Mouse (Mus musculus) stomach, embryonic 14.5 days (tissue): Measurements from ENCODE around the gene Banf2. TPM values are rescaled to one million over a fixed set of nuclear protein-coding genes. Genes with fewer than 3 reads are reported as not detected.

Experiments used
- ATAC-seq: fragments of 200-750 bp; cut with Nextera tagmentation; 2 replicates; pipeline ENCODE4 v1.8.0; 2017; ENCODE audit warnings: low read depth, moderate TSS enrichment; ENCODE audit not compliant: insufficient number of reproducible peaks, insufficient read depth, low FRiP score
- H3K27ac ChIP-seq: fragments of 300-500 bp; sonication (generic); 2 replicates; pipeline ENCODE4 v1.5.1; 2014; ENCODE audit warnings: mild to moderate bottlenecking, low read length, moderate library complexity, mixed read lengths
- H3K27me3 ChIP-seq: fragments of 300-500 bp; sonication (generic); 2 replicates; pipeline ENCODE4 v1.6.1; 2014; ENCODE audit warnings: low read length, control low read depth, mixed read lengths; ENCODE audit not compliant: control insufficient read depth, insufficient read depth
- H3K36me3 ChIP-seq: fragments of 300-500 bp; sonication (generic); 2 replicates; pipeline ENCODE4 v1.6.1; 2014; ENCODE audit warnings: mild to moderate bottlenecking, control low read depth, low read length, moderate library complexity, mixed read lengths; ENCODE audit not compliant: control insufficient read depth, insufficient read depth
- H3K4me1 ChIP-seq: fragments of 300-500 bp; sonication (generic); 2 replicates; pipeline ENCODE4 v1.6.1; 2014; ENCODE audit warnings: low read length, control low read depth, mixed read lengths; ENCODE audit not compliant: control insufficient read depth, insufficient read depth
- H3K4me2 ChIP-seq: fragments of 300-500 bp; sonication (generic); replicated peaks from 2 replicates; pipeline ENCODE4 v1.6.1; 2014; ENCODE audit warnings: low read depth, low read length, control low read depth
- H3K4me3 ChIP-seq: fragments of 300-500 bp; sonication (generic); 2 replicates; pipeline ENCODE4 v1.5.1; 2014; ENCODE audit warnings: low read depth, low read length, control low read depth
- H3K9ac ChIP-seq: fragments of 300-500 bp; sonication (generic); replicated peaks from 2 replicates; pipeline ENCODE4 v1.6.1; 2014; ENCODE audit warnings: low read depth, mild to moderate bottlenecking, control low read depth, low read length, moderate library complexity, mixed read lengths
- H3K9me3 ChIP-seq: fragments of 300-500 bp; sonication (generic); 2 replicates; pipeline ENCODE4 v1.6.1; 2016; ENCODE audit warnings: low read depth, low read length, control low read depth; ENCODE audit not compliant: control insufficient read depth
- WGBS: fragments of 180-500 bp; shearing (Covaris S2); extraction: QIAGEN DNeasy Blood & Tissue Kit; methylation state at CpG from one replicate; pipeline ENCODE4 v1.1.7; 2014; 5-methylcytosine and 5-hydroxymethylcytosine counted together
- polyA plus RNA-seq: library from polyadenylated mRNA; unstranded; fragments of >200 nt; fragmentation: Nextera tagmentation; extraction: Ambion mirVana; gene quantifications from 2 replicates; pipeline ENCODE4 v1.2.1, GENCODE M21; 2014

Gene Banf2
- polyA plus RNA-seq, 1 experiment from 2014 or later, result not detected

DNA sequence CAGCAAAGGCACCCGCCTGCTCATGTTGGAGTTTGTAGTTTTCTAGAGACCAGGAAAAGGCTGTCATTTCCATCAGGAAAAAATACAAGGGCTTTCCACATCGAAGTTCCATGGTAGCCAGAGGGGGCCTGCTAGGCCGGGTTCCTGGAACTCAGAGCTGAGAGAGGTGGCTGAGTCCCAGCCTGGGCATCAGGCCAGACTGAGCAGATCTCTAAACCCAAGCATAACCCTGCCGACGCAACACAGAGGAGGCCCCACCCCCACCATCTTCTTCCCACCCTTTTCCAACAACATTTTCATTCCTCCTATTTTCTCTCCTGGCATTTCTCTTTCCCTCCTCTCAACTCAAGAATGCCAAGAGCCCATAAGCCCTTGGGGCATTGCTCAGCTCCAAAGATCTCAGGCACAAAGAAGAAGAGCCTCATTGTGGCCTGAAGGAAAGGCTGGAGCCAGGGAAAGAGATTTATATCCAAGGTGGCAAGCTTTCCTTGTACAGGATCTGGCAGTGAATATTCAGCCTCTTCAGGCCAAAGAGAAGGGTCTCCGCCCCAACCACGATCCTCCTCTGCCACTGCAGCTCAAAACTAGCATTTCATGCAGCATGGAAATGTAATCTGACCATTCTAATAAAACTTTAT, 87.4 kb downstream of the Banf2 start:
- no peak for ATAC-seq

GRCm38 (mm10) chr2:144122068-144122467, 89.2 kb downstream of the Banf2 start:
- WGBS, result 90% methylated on average over 16 of the region's 16 CpGs
- H3K36me3 ChIP-seq, result no peaks in the 10 kb centered on the region
- ATAC-seq, result no peak
- no peak overlapping the region for H3K27ac ChIP-seq
- no peak overlapping the region for H3K9ac ChIP-seq
- H3K4me3 ChIP-seq, result no peak overlapping the region
- H3K4me1 ChIP-seq, result no peaks in the 10 kb centered on the region
- H3K4me2 ChIP-seq, result no peak overlapping the region
- no peaks in the 10 kb centered on the region for H3K9me3 ChIP-seq
- H3K27me3 ChIP-seq, result no peaks in the 10 kb centered on the region

More for the DNA sequence above, 87.4 kb downstream of the Banf2 start:
- Histone ChIP-seq H3K36me3 (no peaks in the 10 kb centered on the region), H3K9ac (no peak overlapping the region), H3K4me2 (no peak overlapping the region), H3K4me3 (no peak overlapping the region), H3K27ac (no peak overlapping the region), H3K9me3 (no peaks in the 10 kb centered on the region), H3K4me1 (no peaks in the 10 kb centered on the region), H3K27me3 (no peaks in the 10 kb centered on the region)
- WGBS, result 77% methylated on average over 7 of the region's 7 CpGs

Other genes with a start within 250 kb of the Banf2 start
- 0.93 and 1.6 TPM in 2 replicates for gene Bfsp1, start 169.9 kb upstream of the Banf2 start, polyA plus RNA-seq
- gene Dstn, start 117.7 kb upstream of the Banf2 start, polyA plus RNA-seq, result 841 and 854 TPM in 2 replicates
- gene Rrbp1, start 21.8 kb upstream of the Banf2 start, polyA plus RNA-seq, result 139 and 140 TPM in 2 replicates
- 19.6 and 20.0 TPM in 2 replicates for gene Mgme1, start 237.6 kb downstream of the Banf2 start, polyA plus RNA-seq
- 130 and 141 TPM in 2 replicates for gene Snx5, start 237.8 kb downstream of the Banf2 start, polyA plus RNA-seq